Mouse (Mus musculus) CH12.LX (cell line): ENCODE measurements at regions not wholly inside any gene's neighbourhood (a gene's known extent, or its start where the extent isn't known, plus 50 kb on each side); places are given as distances from the start of the nearest gene placed in this dataset.

Experiments used
- DNase-seq: peaks from one replicate; pipeline ENCODE4 v3.0.0-alpha.2; 2013; ENCODE audit errors: extremely low read depth
- H3K27ac ChIP-seq: 2 replicates; pipeline ENCODE4 v1.5.1; 2012; ENCODE audit warnings: low read depth, mild to moderate bottlenecking, control low read depth, moderate library complexity; ENCODE audit not compliant: insufficient read depth
- H3K27me3 ChIP-seq: replicated peaks from 2 replicates; pipeline ENCODE3; 2012; ENCODE audit warnings: inconsistent platforms
- H3K36me3 ChIP-seq, 2 experiments: replicated peaks in 1 of 2; 2 replicates each; pipeline versions ENCODE3 to v1.6.1; 2012; ENCODE audit warnings: inconsistent platforms in 1 of 2, low read length in 1 of 2, mild to moderate bottlenecking in 1 of 2, mixed read lengths in 1 of 2, moderate library complexity in 1 of 2; ENCODE audit not compliant: control insufficient read depth in 1 of 2, insufficient read depth in 1 of 2
- H3K4me1 ChIP-seq, 2 experiments: 2 replicates each; pipeline ENCODE4 v1.6.1; 2012; ENCODE audit warnings: inconsistent platforms in 1 of 2, moderate library complexity in 1 of 2; ENCODE audit not compliant: insufficient read depth in 2 of 2, control insufficient read depth in 1 of 2
- H3K4me2 ChIP-seq: 2 replicates; pipeline ENCODE4 v1.6.1; 2012; ENCODE audit warnings: low read depth, mild to moderate bottlenecking, control low read depth; ENCODE audit not compliant: poor library complexity, insufficient read depth, severe bottlenecking
- H3K4me3 ChIP-seq, 3 experiments: fragments of 150-350 bp in 1 of 3; sonication (generic) in 1 of 3; replicated peaks in 1 of 3; 2 replicates each; pipeline versions ENCODE3 to v1.5.1; 2011 to 2012; ENCODE audit warnings: low read depth in 2 of 3, low read length in 2 of 3, mild to moderate bottlenecking in 2 of 3, moderate library complexity in 2 of 3, control low read depth in 1 of 3, improper control_type of control experiment in 1 of 3, inconsistent platforms in 1 of 3, mixed read lengths in 1 of 3; ENCODE audit not compliant: poor library complexity in 1 of 3
- H3K79me2 ChIP-seq: replicated peaks from 2 replicates; pipeline ENCODE4 v1.6.1; 2012; ENCODE audit warnings: mild to moderate bottlenecking, moderate library complexity; ENCODE audit not compliant: control insufficient read depth, poor library complexity, insufficient read depth, severe bottlenecking; ENCODE audit errors: extremely low read depth
- H3K9ac ChIP-seq: 2 replicates; pipeline ENCODE4 v1.6.1; 2012; ENCODE audit warnings: low read depth, mild to moderate bottlenecking, control low read depth, moderate library complexity; ENCODE audit not compliant: insufficient read depth
- H3K9me3 ChIP-seq: replicated peaks from 2 replicates; pipeline ENCODE3; 2012; ENCODE audit warnings: low read length, inconsistent platforms, mixed read lengths
- BHLHE40 ChIP-seq: IDR thresholded peaks from 2 replicates; pipeline ENCODE4 v1.6.1; 2011; ENCODE audit warnings: mild to moderate bottlenecking, low read depth, low read length, improper control_type of control experiment
- CHD1 ChIP-seq: IDR thresholded peaks from 2 replicates; pipeline ENCODE4 v1.6.1; 2012; ENCODE audit warnings: low read depth, low read length, improper control_type of control experiment, inconsistent platforms
- CTCF ChIP-seq, 2 experiments: IDR thresholded peaks in 1 of 2; conservative IDR thresholded peaks in 1 of 2; 2 replicates each; pipeline ENCODE4 v1.5.1; 2011 to 2012; ENCODE audit warnings: low read depth in 2 of 2, low read length in 2 of 2, improper control_type of control experiment in 1 of 2, inconsistent platforms in 1 of 2, mild to moderate bottlenecking in 1 of 2, moderate library complexity in 1 of 2
- E2F4 ChIP-seq: IDR thresholded peaks from 2 replicates; pipeline ENCODE4 v1.6.1; 2011; ENCODE audit warnings: low read depth, low read length, improper control_type of control experiment; ENCODE audit not compliant: insufficient replicate concordance
- ELF1 ChIP-seq: IDR thresholded peaks from 2 replicates; pipeline ENCODE4 v1.6.1; 2014; ENCODE audit warnings: low read depth, mild to moderate bottlenecking, inconsistent platforms, low read length, improper control_type of control experiment
- ETS1 ChIP-seq: conservative IDR thresholded peaks from 2 replicates; pipeline ENCODE4 v1.6.1; 2012; ENCODE audit warnings: low read depth, mild to moderate bottlenecking, inconsistent platforms, low read length, improper control_type of control experiment, moderate library complexity
- GABPA ChIP-seq: IDR thresholded peaks from 2 replicates; pipeline ENCODE4 v1.6.1; 2012; ENCODE audit warnings: low read depth, low read length, improper control_type of control experiment, inconsistent platforms; ENCODE audit not compliant: insufficient replicate concordance
- JUN ChIP-seq: IDR thresholded peaks from 2 replicates; pipeline ENCODE4 v1.6.1; 2011; ENCODE audit warnings: low read depth, mild to moderate bottlenecking, low read length, improper control_type of control experiment, moderate library complexity; ENCODE audit not compliant: insufficient read depth
- MAX ChIP-seq: IDR thresholded peaks from 2 replicates; pipeline ENCODE4 v1.6.1; 2011; ENCODE audit warnings: low read length, improper control_type of control experiment
- MAZ ChIP-seq: IDR thresholded peaks from 2 replicates; pipeline ENCODE4 v1.6.1; 2012; ENCODE audit warnings: low read depth, mild to moderate bottlenecking, inconsistent platforms, low read length, improper control_type of control experiment, moderate library complexity
- MEF2A ChIP-seq: IDR thresholded peaks from 2 replicates; pipeline ENCODE4 v1.6.1; 2014; ENCODE audit warnings: low read depth, mild to moderate bottlenecking, inconsistent platforms, low read length, improper control_type of control experiment, borderline replicate concordance
- MXI1 ChIP-seq: IDR thresholded peaks from 2 replicates; pipeline ENCODE4 v1.6.1; 2011; ENCODE audit warnings: mild to moderate bottlenecking, low read depth, low read length, improper control_type of control experiment
- MYC ChIP-seq: IDR thresholded peaks from 2 replicates; pipeline ENCODE4 v1.6.1; 2011; ENCODE audit warnings: low read depth, mild to moderate bottlenecking, improper control_type of control experiment, low read length
- NELFE ChIP-seq: IDR thresholded peaks from 2 replicates; pipeline ENCODE4 v1.6.1; 2011; ENCODE audit warnings: low read depth, low read length, improper control_type of control experiment
- NRF1 ChIP-seq: IDR thresholded peaks from 2 replicates; pipeline ENCODE4 v1.6.1; 2014; ENCODE audit warnings: low read depth, mild to moderate bottlenecking, inconsistent platforms, low read length, improper control_type of control experiment, moderate library complexity
- POLR2A ChIP-seq: IDR thresholded peaks from 2 replicates; pipeline ENCODE4 v1.6.1; 2011; ENCODE audit warnings: low read depth, mild to moderate bottlenecking, improper control_type of control experiment, low read length
- RAD21 ChIP-seq: IDR thresholded peaks from 2 replicates; pipeline ENCODE4 v1.6.1; 2011; ENCODE audit warnings: low read depth, mild to moderate bottlenecking, low read length, improper control_type of control experiment, moderate library complexity
- SIN3A ChIP-seq: IDR thresholded peaks from 2 replicates; pipeline ENCODE4 v1.6.1; 2012; ENCODE audit warnings: low read length, improper control_type of control experiment, inconsistent platforms
- SMC3 ChIP-seq: IDR thresholded peaks from 2 replicates; pipeline ENCODE4 v1.6.1; 2011; ENCODE audit warnings: low read depth, low read length, improper control_type of control experiment
- TBP ChIP-seq: conservative IDR thresholded peaks from 2 replicates; pipeline ENCODE4 v1.6.1; 2011; ENCODE audit warnings: low read depth, low read length, improper control_type of control experiment
- TCF12 ChIP-seq: IDR thresholded peaks from 2 replicates; pipeline ENCODE4 v1.6.1; 2014; ENCODE audit warnings: low read depth, mild to moderate bottlenecking, inconsistent platforms, low read length, improper control_type of control experiment
- USF1 ChIP-seq: IDR thresholded peaks from 2 replicates; pipeline ENCODE4 v1.6.1; 2014; ENCODE audit warnings: low read depth, mild to moderate bottlenecking, inconsistent platforms, low read length, improper control_type of control experiment
- USF2 ChIP-seq: conservative IDR thresholded peaks from 2 replicates; pipeline ENCODE4 v1.6.1; 2011; ENCODE audit warnings: low read depth, low read length, improper control_type of control experiment
- ZC3H11A ChIP-seq: IDR thresholded peaks from 2 replicates; pipeline ENCODE4 v1.6.1; 2012; ENCODE audit warnings: low read depth, mild to moderate bottlenecking, inconsistent platforms, low read length, improper control_type of control experiment
- ZMIZ1 ChIP-seq: IDR thresholded peaks from 2 replicates; pipeline ENCODE4 v1.6.1; 2012; ENCODE audit warnings: low read depth, mild to moderate bottlenecking, inconsistent platforms, low read length, improper control_type of control experiment
- dilution Hi-C: fragments of 300-500 bp; cut with MboI; formaldehyde crosslinking; loops from 2 replicates; pipeline ENCODE4 v1.14.3; 2020; ENCODE audit warnings: low sequenced_read_pairs; ENCODE audit not compliant: extremely low pct_unique_long_range_greater_than_20kb, extremely low pct_ligation_motif_present
- in situ Hi-C: fragments of 300-500 bp; cut with MboI; formaldehyde crosslinking; loops from 3 replicates; pipeline ENCODE4 v1.14.3; 2019; ENCODE audit warnings: low sequenced_read_pairs, low pct_ligation_motif_present, low pct_unique_long_range_greater_than_20kb, mixed read lengths

GRCm38 (mm10) chr10:67644280-67644679 lies 95.5 kb upstream of the Ado start:
- Histone ChIP-seq H3K4me2 (peak overlapping the region; percentile 52; the same call in 1 of the 2 replicates), H3K4me3 (no peak overlapping the region), H3K4me1 (peaks cover 9 to 39% of the 10 kb centered on the region in 2 experiments), H3K79me2 (no peaks in the 10 kb centered on the region), H3K27ac (no peak overlapping the region), H3K36me3 (no peaks in the 10 kb centered on the region), H3K27me3 (no peaks in the 10 kb centered on the region), H3K9ac (peak overlapping the region; percentile 23; the same call in 1 of the 2 replicates), H3K9me3 (no peaks in the 10 kb centered on the region)
- dilution Hi-C loops (no loop called here), in situ Hi-C loops (loop anchor here (10.0 kb wide), 1 partner anchor 99 kb away; the partner anchor contains the start of gene Ado)
- no peak for DNase-seq
- TF ChIP-seq MAX (no peak), TCF12 (no peak), RAD21 (no peak), JUN (no peak), SMC3 (no peak), GABPA (no peak), NRF1 (no peak), POLR2A (no peak), ELF1 (no peak), MAZ (no peak), BHLHE40 (no peak), MYC (no peak)

DNA sequence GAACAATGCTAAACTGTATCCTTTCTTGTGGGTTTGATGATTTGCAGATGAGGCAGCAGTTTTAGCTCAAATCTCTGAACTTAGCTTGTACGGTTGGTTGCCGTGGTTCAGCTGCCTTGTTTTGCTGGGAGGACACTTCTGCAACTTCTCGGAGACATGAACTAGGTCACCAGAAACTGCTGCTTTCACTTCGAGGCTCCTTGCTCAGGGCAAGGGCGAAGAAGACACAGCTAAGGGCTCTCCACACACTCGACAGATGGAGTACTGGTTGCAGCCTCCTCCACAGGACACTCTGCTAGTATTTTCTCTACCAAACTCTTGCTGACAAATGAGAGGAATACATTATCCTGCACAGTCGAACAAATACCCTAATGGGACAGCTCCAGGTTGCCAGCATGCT lies 94.9 kb upstream of the Ado start:
- H3K27ac ChIP-seq, result peak overlapping the region; percentile 61
- dilution Hi-C loops, result no loop called here
- no peak for DNase-seq

GRCm38 (mm10) chr10:67637339-67637738 lies 88.6 kb upstream of the Ado start:
- Histone ChIP-seq H3K9ac (no peak overlapping the region), H3K36me3 (no peaks in the 10 kb centered on the region), H3K9me3 (peaks cover 8% of the 10 kb centered on the region), H3K27me3 (no peaks in the 10 kb centered on the region), H3K4me2 (no peak overlapping the region), H3K4me1 (peaks cover 4 to 23% of the 10 kb centered on the region in 2 experiments), H3K79me2 (no peaks in the 10 kb centered on the region), H3K27ac (no peak overlapping the region), H3K4me3 (no peak overlapping the region)
- in situ Hi-C loops, result no loop called here
- DNase-seq, result no peak
- dilution Hi-C loops, result no loop called here
- TF ChIP-seq CTCF (conservative IDR thresholded peaks at IDR 0.05 in 1 of 2, IDR thresholded peaks at IDR 0.05 in 1 of 2; ENCODE audit: low read depth in 2 of 2, low read length in 2 of 2), result peak in 1 of 2 experiments; percentile 38; a peak in 1 of 4 replicates
- peak; percentile 26 for TF ChIP-seq RAD21
- TF ChIP-seq MEF2A, result no peak
- peak; percentile 42 for TF ChIP-seq SMC3
- TF ChIP-seq USF2, result no peak
- no peak for TF ChIP-seq CHD1
- no peak for TF ChIP-seq MAX
- no peak for TF ChIP-seq NRF1
- no peak for TF ChIP-seq E2F4
- TF ChIP-seq MXI1, result no peak
- TF ChIP-seq MAZ, result no peak
- TF ChIP-seq JUN, result no peak
- no peak for TF ChIP-seq MYC
- TF ChIP-seq ZMIZ1, result no peak
- TF ChIP-seq ETS1, result no peak
- no peak for TF ChIP-seq TBP
- TF ChIP-seq USF1, result no peak
- no peak for TF ChIP-seq SIN3A
- TF ChIP-seq GABPA, result no peak
- no peak for TF ChIP-seq NELFE

More for the DNA sequence above, 94.9 kb upstream of the Ado start:
- H3K4me2 ChIP-seq, result peak overlapping the region; percentile 86; the same call in 1 of the 2 replicates
- no peaks in the 10 kb centered on the region for H3K36me3 ChIP-seq
- H3K27me3 ChIP-seq, result no peaks in the 10 kb centered on the region
- TF ChIP-seq MAZ, result no peak
- TF ChIP-seq ZC3H11A, result no peak
- TF ChIP-seq POLR2A, result no peak
- H3K79me2 ChIP-seq, result no peaks in the 10 kb centered on the region
- in situ Hi-C loops, result loop anchor here (10.0 kb wide), 1 partner anchor 99 kb away; the partner anchor contains the start of gene Ado
- no peak overlapping the region for H3K4me3 ChIP-seq
- H3K9me3 ChIP-seq, result no peaks in the 10 kb centered on the region
- H3K9ac ChIP-seq, result no peak overlapping the region
- peaks cover 9 to 35% of the 10 kb centered on the region in 2 experiments for H3K4me1 ChIP-seq
